Mouse (Mus musculus) olfactory bulb, adult 2 months (tissue): ENCODE measurements at regions not wholly inside any gene's neighbourhood (a gene's known extent, or its start where the extent isn't known, plus 50 kb on each side); places are given as distances from the start of the nearest gene placed in this dataset.

Experiments
- H3K27ac ChIP-seq: fragments of 200-500 bp; 2 replicates; pipeline ENCODE4 v1.5.1; 2012; ENCODE audit warnings: low read depth, low read length; ENCODE audit not compliant: insufficient read depth
- H3K4me1 ChIP-seq: fragments of 200-500 bp; 2 replicates; pipeline ENCODE4 v1.6.1; 2012; ENCODE audit warnings: low read length; ENCODE audit not compliant: control insufficient read depth, insufficient read depth
- H3K4me3 ChIP-seq: fragments of 200-500 bp; 2 replicates; pipeline ENCODE4 v1.5.1; 2012; ENCODE audit warnings: mild to moderate bottlenecking, low read depth, low read length, moderate library complexity; ENCODE audit not compliant: insufficient read depth
- CTCF ChIP-seq: fragments of 200-500 bp; IDR thresholded peaks from 2 replicates; pipeline ENCODE4 v1.5.1; 2012; ENCODE audit warnings: low read depth, mild to moderate bottlenecking, low read length, moderate library complexity; ENCODE audit not compliant: insufficient read depth
- POLR2A ChIP-seq: fragments of 200-500 bp; IDR thresholded peaks from 2 replicates; pipeline ENCODE4 v1.6.1; 2012; ENCODE audit warnings: mild to moderate bottlenecking, low read depth, low read length, moderate library complexity; ENCODE audit not compliant: insufficient read depth
- WGBS: fragments of 180-500 bp; shearing (Covaris S2); methylation state at CpG from one replicate; pipeline ENCODE4 v1.1.7; 2018; 5-methylcytosine and 5-hydroxymethylcytosine counted together

GRCm38 (mm10) chr16:49532071-49532686, 166.9 kb upstream of the Ift57 start:
- H3K4me3 ChIP-seq: no peak overlapping the region
- WGBS: 86% methylated on average over 7 of the region's 7 CpGs
- TF ChIP-seq POLR2A (no peak), CTCF (no peak)
- no peaks in the 10 kb centered on the region; the same call in 1 of the 2 replicates for H3K4me1 ChIP-seq
- H3K27ac ChIP-seq: no peak overlapping the region

- Histone ChIP-seq H3K4me3 (no peak overlapping the region), H3K4me1 (no peaks in the 10 kb centered on the region; the same call in 1 of the 2 replicates), H3K27ac (no peak overlapping the region)
- TF ChIP-seq CTCF: no peak
- TF ChIP-seq POLR2A: no peak
- WGBS: 59% methylated on average over 4 of the region's 4 CpGs
Observed at GRCm38 (mm10) chr16:49533498-49533998, 165.5 kb upstream of the Ift57 start.

- H3K4me3 ChIP-seq: no peak overlapping the region
- no peak overlapping the region for H3K27ac ChIP-seq
- no peaks in the 10 kb centered on the region for H3K4me1 ChIP-seq
- TF ChIP-seq POLR2A: no peak
- TF ChIP-seq CTCF: no peak
- WGBS: 58% methylated on average over 3 of the region's 3 CpGs
Observed at GRCm38 (mm10) chr16:49550231-49550630, 148.8 kb upstream of the Ift57 start.

- TF ChIP-seq POLR2A (no peak), CTCF (no peak)
- H3K4me3 ChIP-seq: no peak overlapping the region
- WGBS: 87% methylated on average over 2 of the region's 2 CpGs
- H3K27ac ChIP-seq: no peak overlapping the region
- H3K4me1 ChIP-seq: no peaks in the 10 kb centered on the region
Observed at GRCm38 (mm10) chr16:49570031-49570430, 129.0 kb upstream of the Ift57 start.

GRCm38 (mm10) chr16:49572485-49573170, 126.4 kb upstream of the Ift57 start:
- 28% methylated on average over 12 of the region's 12 CpGs for WGBS
- Histone ChIP-seq H3K4me3 (no peak overlapping the region), H3K27ac (no peak overlapping the region), H3K4me1 (no peaks in the 10 kb centered on the region)
- TF ChIP-seq CTCF (no peak), POLR2A (no peak)

GRCm38 (mm10) chr16:49573171-49573517, 125.9 kb upstream of the Ift57 start:
- TF ChIP-seq CTCF: no peak
- no peak for TF ChIP-seq POLR2A
- no peak overlapping the region for H3K4me3 ChIP-seq
- no peaks in the 10 kb centered on the region for H3K4me1 ChIP-seq
- H3K27ac ChIP-seq: no peak overlapping the region
- 23% methylated on average over 3 of the region's 3 CpGs for WGBS

GRCm38 (mm10) chr16:49578976-49579375, 120.1 kb upstream of the Ift57 start:
- H3K27ac ChIP-seq: no peak overlapping the region
- 96% methylated on average over 4 of the region's 4 CpGs for WGBS
- no peak overlapping the region for H3K4me3 ChIP-seq
- H3K4me1 ChIP-seq: no peaks in the 10 kb centered on the region
- no peak for TF ChIP-seq POLR2A
- TF ChIP-seq CTCF: no peak

DNA sequence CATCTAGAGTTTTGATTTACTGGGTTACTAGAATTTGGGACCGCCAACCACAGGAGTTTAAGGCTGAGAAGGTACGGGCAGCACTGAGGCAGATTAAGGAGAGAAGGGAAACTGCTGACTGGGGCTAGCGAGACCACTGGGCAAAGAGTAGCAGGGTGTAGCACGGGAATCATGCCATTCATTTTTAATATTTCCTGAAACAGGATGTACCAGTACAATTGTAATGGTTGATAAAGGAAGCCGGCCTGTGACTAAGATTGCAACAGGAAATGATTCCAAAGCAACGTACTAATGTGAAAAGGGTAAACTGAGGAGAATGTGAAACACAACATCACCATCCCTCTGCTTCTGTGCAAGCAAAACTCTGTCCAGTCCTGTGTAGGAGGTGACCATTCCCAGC, 118.3 kb upstream of the Ift57 start:
- Histone ChIP-seq H3K4me1 (no peaks in the 10 kb centered on the region), H3K27ac (no peak overlapping the region), H3K4me3 (no peak overlapping the region)
- 94% methylated on average over 6 of the region's 6 CpGs for WGBS
- no peak for TF ChIP-seq CTCF
- no peak for TF ChIP-seq POLR2A

- no peak for TF ChIP-seq CTCF
- TF ChIP-seq POLR2A: no peak
- 49% methylated on average over 2 of the region's 2 CpGs for WGBS
Observed at GRCm38 (mm10) chr16:49606500-49606899, 92.5 kb upstream of the Ift57 start.

GRCm38 (mm10) chr16:49614801-49615200, 84.2 kb upstream of the Ift57 start:
- Histone ChIP-seq H3K4me3 (no peak overlapping the region), H3K4me1 (0 out of 2 replicates have a peak, but pooled peaks cover 4% of the 10 kb centered on the region), H3K27ac (no peak overlapping the region)
- 88% methylated on average over 3 of the region's 3 CpGs for WGBS
- TF ChIP-seq POLR2A (no peak), CTCF (no peak)

More at GRCm38 (mm10) chr16:49606500-49606899, 92.5 kb upstream of the Ift57 start:
- Histone ChIP-seq H3K4me1 (peaks cover 2% of the 10 kb centered on the region; the same call in 1 of the 2 replicates), H3K27ac (0 out of 2 replicates have a peak overlapping the region, but pooled peaks have one; percentile 69), H3K4me3 (no peak overlapping the region)
